Mouse (Mus musculus) neural tube, embryonic 14.5 days (tissue): Measurements from ENCODE around the gene Nup37. TPM values are rescaled to one million over a fixed set of nuclear protein-coding genes. Genes with fewer than 3 reads are reported as not detected.

Experiments used
- ATAC-seq: fragments of 200-750 bp; cut with Nextera tagmentation; 2 replicates; pipeline ENCODE4 v1.8.0; 2017; ENCODE audit warnings: low read depth, mild to moderate bottlenecking, moderate TSS enrichment, moderate library complexity
- H3K27ac ChIP-seq: fragments of 300-500 bp; sonication (generic); 2 replicates; pipeline ENCODE4 v1.5.1; 2014; ENCODE audit warnings: low read depth, mild to moderate bottlenecking, control low read depth, low read length, moderate library complexity, mixed read lengths
- H3K27me3 ChIP-seq: fragments of 300-500 bp; sonication (generic); 2 replicates; pipeline ENCODE4 v1.6.1; 2014; ENCODE audit warnings: low read length; ENCODE audit not compliant: control insufficient read depth, insufficient read depth
- H3K36me3 ChIP-seq: fragments of 300-500 bp; sonication (generic); 2 replicates; pipeline ENCODE4 v1.6.1; 2014; ENCODE audit warnings: low read length, mixed read lengths; ENCODE audit not compliant: control insufficient read depth, insufficient read depth
- H3K4me1 ChIP-seq: fragments of 300-500 bp; sonication (generic); 2 replicates; pipeline ENCODE4 v1.6.1; 2014; ENCODE audit warnings: low read length; ENCODE audit not compliant: control insufficient read depth, insufficient read depth
- H3K4me2 ChIP-seq: fragments of 300-500 bp; sonication (generic); 2 replicates; pipeline ENCODE4 v1.6.1; 2014; ENCODE audit warnings: mild to moderate bottlenecking, low read depth, low read length, control low read depth
- H3K4me3 ChIP-seq: fragments of 300-500 bp; sonication (generic); 2 replicates; pipeline ENCODE4 v1.5.1; 2014; ENCODE audit warnings: low read depth, low read length, control low read depth, mixed read lengths
- H3K9ac ChIP-seq: fragments of 300-500 bp; sonication (generic); replicated peaks from 2 replicates; pipeline ENCODE4 v1.6.1; 2014; ENCODE audit warnings: low read depth, mild to moderate bottlenecking, control low read depth, low read length, mixed read lengths
- H3K9me3 ChIP-seq: fragments of 300-500 bp; sonication (generic); 2 replicates; pipeline ENCODE4 v1.6.1; 2016; ENCODE audit warnings: low read length; ENCODE audit not compliant: control insufficient read depth
- WGBS: fragments of 180-500 bp; shearing (Covaris S2); extraction: QIAGEN DNeasy Blood & Tissue Kit; methylation state at CpG from one replicate; pipeline ENCODE4 v1.1.7; 2014; 5-methylcytosine and 5-hydroxymethylcytosine counted together
- polyA plus RNA-seq: library from polyadenylated mRNA; unstranded; fragments of >200 nt; fragmentation: Nextera tagmentation; extraction: Ambion mirVana; gene quantifications from 2 replicates; pipeline ENCODE4 v1.2.1, GENCODE M21; 2014

Nup37 gene
- polyA plus RNA-seq: 23.6 and 25.8 TPM in 2 replicates

DNA sequence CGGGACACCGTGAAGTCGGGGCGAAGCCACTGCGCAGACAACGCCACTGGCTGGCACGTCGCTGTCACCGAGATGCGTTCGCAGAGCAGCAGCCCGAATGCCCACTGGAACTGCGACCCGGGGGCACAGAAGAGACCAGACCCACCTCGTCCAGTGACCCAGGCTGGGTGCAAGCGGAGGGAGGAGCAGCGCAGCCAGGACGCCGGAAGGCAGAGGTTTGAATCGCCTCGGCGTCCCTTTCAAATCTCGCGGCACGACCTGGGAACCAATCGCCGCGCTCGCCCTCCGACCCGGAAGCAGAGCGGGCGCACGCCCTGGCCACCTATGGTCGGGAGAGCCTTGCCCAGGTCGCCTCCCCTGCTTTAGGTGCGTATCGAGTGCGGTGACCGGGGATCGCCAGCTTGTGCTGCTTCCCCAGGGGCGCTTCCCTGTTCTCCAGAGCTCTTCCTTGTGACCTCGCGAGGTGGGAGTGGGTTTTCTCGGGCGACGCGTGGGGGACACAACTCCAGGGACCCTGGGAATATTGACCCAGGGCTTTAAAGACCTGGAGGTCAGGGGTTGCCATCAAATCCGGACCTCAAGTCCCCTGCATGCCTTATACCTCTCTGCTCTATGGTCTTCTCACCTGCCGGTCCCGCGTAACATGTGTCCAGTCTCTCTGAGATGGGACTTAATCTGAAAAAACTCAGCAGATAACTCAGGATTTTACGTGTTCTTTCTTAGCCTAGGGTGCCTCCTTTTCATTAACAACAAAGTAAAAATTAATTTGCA is at the start of gene Nup37, which contains the start of gene Parpbp:
TSS of gene Nup37 (plus strand) at position 286 of the 771 bp plus-strand sequence.
TSS of gene Parpbp (minus strand) at position 235 of the 771 bp plus-strand sequence.
- peak within 1 kb of the TSS; percentile 50 for H3K9ac ChIP-seq
- WGBS: 1% methylated on average over 53 of the region's 53 CpGs
- H3K4me3 ChIP-seq: peak within 1 kb of the TSS; percentile 52
- H3K4me1 ChIP-seq: peaks cover 10% of the 10 kb centered on the region
- no peak within 1 kb of the TSS for H3K27ac ChIP-seq
- peak within 1 kb of the TSS; percentile 74 for H3K4me2 ChIP-seq
- no peaks in the 10 kb centered on the region for H3K9me3 ChIP-seq
- H3K27me3 ChIP-seq: no peaks in the 10 kb centered on the region
- H3K36me3 ChIP-seq: no peaks in the 10 kb centered on the region; the same call in 1 of the 2 replicates
- ATAC-seq: peak; percentile 100

DNA sequence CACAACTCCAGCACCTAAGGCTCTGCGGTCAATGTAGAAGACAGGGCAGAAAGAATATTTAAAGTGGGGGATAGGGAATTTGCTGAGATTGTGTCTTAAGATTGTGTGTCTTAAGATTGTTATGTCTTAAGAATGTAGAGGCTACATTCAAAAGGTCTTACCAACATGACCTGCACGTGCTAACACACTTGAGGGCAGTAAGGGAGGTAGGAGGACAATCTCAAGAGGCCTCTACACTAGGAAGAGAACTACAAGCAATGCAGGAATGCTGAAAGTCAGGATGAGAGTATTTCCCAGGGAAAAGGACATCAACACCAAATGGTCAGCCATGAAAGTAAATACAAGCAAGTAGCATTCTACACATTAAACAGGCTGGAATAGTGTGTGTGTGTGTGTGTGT is 40.6 kb upstream of the Nup37 start:
- ATAC-seq: no peak
- H3K9me3 ChIP-seq: no peaks in the 10 kb centered on the region
- H3K27me3 ChIP-seq: no peaks in the 10 kb centered on the region
- no peak overlapping the region for H3K4me3 ChIP-seq
- H3K27ac ChIP-seq: no peak overlapping the region
- H3K36me3 ChIP-seq: no peaks in the 10 kb centered on the region
- no peak overlapping the region for H3K4me2 ChIP-seq
- 95% methylated on average over 2 of the region's 2 CpGs for WGBS
- H3K9ac ChIP-seq: no peak overlapping the region
- H3K4me1 ChIP-seq: no peaks in the 10 kb centered on the region

DNA sequence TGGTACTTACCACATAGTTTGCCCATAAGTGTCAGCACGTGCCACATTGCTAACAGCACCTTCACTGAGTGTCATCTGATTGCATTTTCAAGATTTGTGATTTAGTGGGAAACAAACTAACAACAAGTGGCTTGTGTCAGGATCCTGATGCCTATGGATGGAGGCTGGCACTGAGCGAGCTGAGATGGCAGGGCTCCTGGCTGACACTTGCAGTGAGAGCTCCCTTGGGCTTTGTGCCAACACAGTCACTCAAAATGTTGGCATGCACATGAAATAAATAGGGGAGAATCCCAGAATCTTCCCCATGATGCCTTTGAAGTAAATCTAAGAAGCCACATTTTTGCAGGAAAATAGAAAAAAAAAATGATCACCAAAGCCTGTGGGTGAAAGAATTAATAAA is 33.5 kb upstream of the Nup37 start:
- WGBS: 86% methylated on average over 2 of the region's 2 CpGs
- no peaks in the 10 kb centered on the region for H3K9me3 ChIP-seq
- H3K4me2 ChIP-seq: no peak overlapping the region
- H3K4me3 ChIP-seq: no peak overlapping the region
- no peaks in the 10 kb centered on the region for H3K4me1 ChIP-seq
- no peak overlapping the region for H3K27ac ChIP-seq
- no peaks in the 10 kb centered on the region for H3K36me3 ChIP-seq
- H3K9ac ChIP-seq: no peak overlapping the region
- ATAC-seq: no peak
- no peaks in the 10 kb centered on the region for H3K27me3 ChIP-seq

DNA sequence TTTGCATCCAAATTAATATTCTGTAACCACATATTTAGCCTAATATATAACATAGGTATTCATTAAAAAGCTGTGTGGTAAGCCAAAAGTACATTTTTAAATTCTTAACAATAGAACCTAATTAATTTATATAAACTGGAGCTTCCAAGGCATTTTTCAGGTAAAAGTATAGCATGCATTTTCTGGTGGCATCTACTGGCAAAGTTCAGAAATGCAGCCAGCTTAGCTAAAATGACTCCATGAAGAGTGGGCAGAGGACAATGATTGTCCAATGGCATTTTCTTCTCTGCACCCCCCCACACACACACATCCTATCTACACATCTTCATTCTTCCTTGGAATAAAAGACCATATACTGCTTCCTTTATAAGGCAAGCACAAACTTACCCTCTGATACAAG is 27.1 kb upstream of the Nup37 start:
- H3K4me1 ChIP-seq: no peaks in the 10 kb centered on the region
- no peaks in the 10 kb centered on the region for H3K9me3 ChIP-seq
- no peak for ATAC-seq
- H3K27me3 ChIP-seq: no peaks in the 10 kb centered on the region
- no peak overlapping the region for H3K4me2 ChIP-seq
- H3K36me3 ChIP-seq: no peaks in the 10 kb centered on the region
- H3K4me3 ChIP-seq: no peak overlapping the region
- no peak overlapping the region for H3K27ac ChIP-seq
- H3K9ac ChIP-seq: no peak overlapping the region

DNA sequence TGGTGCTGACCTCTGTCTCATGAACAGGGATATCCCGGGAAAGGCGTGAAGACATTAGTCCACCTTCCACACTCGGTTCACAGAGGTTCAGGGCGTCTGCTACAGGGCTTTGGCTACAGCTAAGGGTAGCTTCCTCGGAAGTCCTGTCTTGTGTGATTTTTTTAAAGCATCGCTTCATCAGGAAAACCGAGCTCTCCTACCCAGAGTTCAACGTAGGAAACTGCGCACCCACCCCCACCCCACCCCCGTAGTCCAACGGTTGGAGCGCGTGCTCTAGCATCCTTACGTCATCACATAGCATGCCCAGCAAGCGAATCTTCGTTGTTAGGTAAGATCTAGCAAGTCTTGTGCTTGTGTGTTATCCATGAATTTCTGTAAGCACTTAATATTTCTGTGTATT is 11.2 kb upstream of the Nup37 start:
- ATAC-seq: no peak
- no peak overlapping the region for H3K4me2 ChIP-seq
- 97% methylated on average over 16 of the region's 16 CpGs for WGBS

DNA sequence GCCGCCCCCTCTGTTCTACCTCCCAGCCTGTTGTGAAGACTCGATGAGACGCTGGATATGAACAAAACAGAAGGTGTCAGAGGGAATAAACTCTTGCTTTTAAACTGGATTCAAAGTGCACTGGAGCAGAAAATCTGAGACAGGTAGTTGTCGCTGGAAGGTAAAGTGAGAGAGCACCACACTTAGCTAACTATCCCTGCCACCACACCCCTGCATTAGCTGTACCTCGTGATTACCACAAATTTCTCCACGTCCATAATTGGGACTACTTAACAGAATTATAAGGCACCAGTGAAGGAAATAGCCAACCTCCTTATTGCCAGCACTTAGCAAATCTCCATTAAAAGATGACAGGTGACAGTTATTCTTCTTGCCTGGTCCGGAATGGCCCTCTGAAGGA is 605 bp upstream of the Nup37 start:
- Histone ChIP-seq H3K4me3 (peak overlapping the region; percentile 52), H3K4me2 (peak overlapping the region; percentile 74), H3K9me3 (no peaks in the 10 kb centered on the region), H3K27me3 (no peaks in the 10 kb centered on the region), H3K36me3 (no peaks in the 10 kb centered on the region; the same call in 1 of the 2 replicates), H3K4me1 (peaks cover 10% of the 10 kb centered on the region), H3K9ac (peak overlapping the region; percentile 50; the same call in 1 of the 2 replicates), H3K27ac (no peak overlapping the region)
- no peak for ATAC-seq
- WGBS: 20% methylated on average over 7 of the region's 7 CpGs

More for the DNA sequence above, 11.2 kb upstream of the Nup37 start:
- no peaks in the 10 kb centered on the region for H3K27me3 ChIP-seq
- H3K4me3 ChIP-seq: no peak overlapping the region
- H3K4me1 ChIP-seq: no peaks in the 10 kb centered on the region
- no peaks in the 10 kb centered on the region for H3K36me3 ChIP-seq
- no peaks in the 10 kb centered on the region for H3K9me3 ChIP-seq
- no peak overlapping the region for H3K9ac ChIP-seq
- H3K27ac ChIP-seq: no peak overlapping the region

DNA sequence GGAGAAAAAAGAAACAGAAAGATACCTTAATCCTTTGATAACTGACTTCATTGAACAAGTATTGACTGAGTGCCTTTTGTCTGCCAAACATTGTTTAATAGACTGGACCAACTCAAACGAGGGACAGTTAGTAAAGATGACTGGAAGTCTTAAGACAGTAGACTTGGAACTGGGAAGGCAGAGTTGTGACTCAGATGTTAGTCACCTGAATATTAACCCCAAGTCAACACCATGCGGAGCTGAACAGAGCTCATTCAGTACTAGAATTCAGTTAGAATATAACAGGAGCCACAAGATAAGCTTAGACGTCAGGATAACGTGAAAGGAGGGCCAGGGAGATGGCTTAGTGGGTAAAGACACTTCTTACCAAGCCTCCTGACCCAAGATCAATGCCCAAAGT is 3.6 kb downstream of the Nup37 start:
- H3K9ac ChIP-seq: no peak overlapping the region
- peaks cover 10% of the 10 kb centered on the region for H3K4me1 ChIP-seq
- H3K36me3 ChIP-seq: peaks cover 10% of the 10 kb centered on the region; the same call in 1 of the 2 replicates
- no peak for ATAC-seq
- 94% methylated on average over 4 of the region's 4 CpGs for WGBS
- H3K9me3 ChIP-seq: no peaks in the 10 kb centered on the region
- no peak overlapping the region for H3K4me3 ChIP-seq
- no peaks in the 10 kb centered on the region for H3K27me3 ChIP-seq
- H3K4me2 ChIP-seq: no peak overlapping the region
- no peak overlapping the region for H3K27ac ChIP-seq

DNA sequence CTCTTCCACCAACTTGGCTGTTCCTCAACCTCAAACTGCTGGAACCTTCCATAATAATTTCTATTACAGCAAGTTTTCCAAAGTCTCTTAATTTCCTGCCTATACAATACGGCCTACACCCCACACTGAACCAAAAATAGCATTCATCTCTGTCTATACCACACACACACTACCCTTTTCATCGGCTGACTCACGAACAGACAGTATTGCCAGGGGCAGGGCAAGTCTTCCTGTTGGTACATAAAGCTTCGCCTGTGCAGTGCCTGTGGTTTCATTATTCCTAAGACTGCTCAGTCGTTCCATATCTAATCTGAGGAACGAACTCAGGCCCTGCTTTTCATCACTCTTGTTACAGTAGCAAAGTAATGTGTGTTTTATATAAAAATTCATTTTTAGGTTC is 4.9 kb downstream of the Nup37 start:
- Histone ChIP-seq H3K9me3 (no peaks in the 10 kb centered on the region), H3K27ac (no peak overlapping the region), H3K36me3 (peaks cover 10% of the 10 kb centered on the region; the same call in 1 of the 2 replicates), H3K4me2 (no peak overlapping the region), H3K4me1 (peaks cover 4% of the 10 kb centered on the region), H3K27me3 (no peaks in the 10 kb centered on the region), H3K4me3 (no peak overlapping the region), H3K9ac (no peak overlapping the region)
- no peak for ATAC-seq
- 88% methylated on average over 6 of the region's 6 CpGs for whole genome bisulfite sequencing

DNA sequence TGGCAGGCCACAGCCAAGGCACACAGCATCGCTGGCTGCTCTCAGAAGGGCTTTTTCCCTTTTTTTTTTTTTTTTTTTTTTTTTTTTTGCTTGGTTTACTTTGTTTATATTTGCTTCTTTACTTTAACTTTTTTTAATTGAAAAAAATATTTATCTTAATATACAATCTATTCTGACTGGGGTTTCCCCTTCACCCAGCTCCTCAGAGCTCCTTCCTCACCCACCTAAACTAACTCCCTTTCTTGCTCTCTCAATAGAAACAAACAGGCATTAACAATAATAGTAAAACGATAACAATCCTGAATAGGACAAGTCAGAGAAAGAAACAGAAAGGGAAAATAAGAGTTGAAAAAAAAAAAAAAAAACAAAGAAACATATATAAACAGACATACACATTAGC is 15.3 kb downstream of the Nup37 start:
- Histone ChIP-seq H3K27ac (no peak overlapping the region), H3K9me3 (no peaks in the 10 kb centered on the region), H3K4me2 (no peak overlapping the region), H3K4me3 (no peak overlapping the region), H3K36me3 (peaks cover 3% of the 10 kb centered on the region; the same call in 1 of the 2 replicates), H3K27me3 (no peaks in the 10 kb centered on the region), H3K9ac (no peak overlapping the region), H3K4me1 (no peaks in the 10 kb centered on the region)
- no peak for ATAC-seq
- 96% methylated on average over 2 of the region's 2 CpGs for WGBS
